Mouse (Mus musculus): ENCODE results near the gene Bin2. TPM values are rescaled to one million over a fixed set of nuclear protein-coding genes. Genes with fewer than 3 reads are reported as not detected.
A peak's percentile ranks its signal among the peaks of the same experiment; 100 is the strongest.

The Bin2 gene
- polyA plus RNA-seq, 1 experiment from 2014 or later = 3.2 TPM

- Histone ChIP-seq H3K4me3 (no peak overlapping the region), H3K27me3 (ENCODE audit: low read depth, poor library complexity, severe bottlenecking) (no peaks in the 10 kb centered on the region), H3K36me3 (no peaks in the 10 kb centered on the region), H3K4me1 (peaks cover 15% of the 10 kb centered on the region), H3K9me3 (replicated peaks) (no peaks in the 10 kb centered on the region), H3K27ac (replicated peaks) (no peak overlapping the region)
- no peak for DNase-seq (ENCODE audit: low spot score)
- 96% methylated on average over 14 of the region's 14 CpGs for WGBS
These were observed 9.7 kb upstream of the Bin2 start for GRCm38 (mm10) chr15:100679005-100679404.

- H3K27ac ChIP-seq (replicated peaks) = no peak overlapping the region
- 80% methylated on average over 12 of the region's 12 CpGs for WGBS
- H3K36me3 ChIP-seq = no peaks in the 10 kb centered on the region
- H3K4me1 ChIP-seq = peaks cover 19% of the 10 kb centered on the region
- no peak for DNase-seq (ENCODE audit: low spot score)
- no peak overlapping the region for H3K4me3 ChIP-seq
- no peaks in the 10 kb centered on the region for H3K9me3 ChIP-seq (replicated peaks)
- H3K27me3 ChIP-seq (ENCODE audit: low read depth, poor library complexity, severe bottlenecking) = no peaks in the 10 kb centered on the region
These were observed 9.2 kb upstream of the Bin2 start for GRCm38 (mm10) chr15:100678581-100678980.

DNA sequence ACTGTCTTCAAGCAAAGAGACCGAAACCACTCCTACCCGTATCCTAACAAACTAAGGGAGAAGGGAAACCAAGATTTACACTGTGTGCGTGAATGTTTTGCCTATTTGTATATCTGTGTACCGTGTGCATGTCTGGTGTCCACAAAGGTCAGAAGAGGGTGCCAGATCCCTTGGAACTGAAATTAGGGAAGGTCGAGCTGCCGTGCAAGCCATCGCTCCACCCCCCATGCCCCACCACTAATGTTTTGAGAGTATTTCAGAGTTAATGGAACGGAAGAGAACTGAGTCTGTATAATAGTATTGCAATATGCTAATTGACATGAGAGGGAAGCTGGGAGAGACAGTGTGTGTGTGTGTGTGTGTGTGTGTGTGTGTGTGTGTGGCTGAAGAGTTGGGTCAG is 8.3 kb upstream of the Bin2 start:
- H3K4me1 ChIP-seq = peaks cover 23% of the 10 kb centered on the region
- DNase-seq (ENCODE audit: low spot score) = no peak

DNA sequence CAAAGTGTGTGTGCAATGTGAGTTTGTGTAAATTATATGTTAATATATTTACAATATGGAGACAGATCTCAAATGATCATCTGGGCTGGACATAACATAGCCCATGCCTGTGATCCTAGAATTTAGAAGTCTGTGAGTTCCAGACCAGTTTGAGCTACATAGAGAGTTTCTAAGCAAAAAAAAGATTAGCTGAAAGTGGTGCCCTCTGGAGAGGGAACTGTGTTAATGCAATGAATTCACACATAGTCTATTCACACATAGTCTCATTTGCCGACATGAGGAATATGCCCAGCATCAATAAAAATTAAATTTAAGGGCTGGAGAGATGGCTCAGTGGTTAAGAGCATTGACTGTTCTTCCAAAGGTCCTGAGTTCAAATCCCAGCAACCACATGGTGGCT is 7.2 kb upstream of the Bin2 start:
- no peak overlapping the region for H3K27ac ChIP-seq (replicated peaks)
- WGBS = 94% methylated on average over 1 of the region's 1 CpGs
- H3K9me3 ChIP-seq (replicated peaks) = no peaks in the 10 kb centered on the region
- H3K4me1 ChIP-seq = peaks cover 18% of the 10 kb centered on the region
- H3K27me3 ChIP-seq (ENCODE audit: low read depth, poor library complexity, severe bottlenecking) = no peaks in the 10 kb centered on the region
- no peaks in the 10 kb centered on the region for H3K36me3 ChIP-seq
- DNase-seq (ENCODE audit: low spot score) = no peak
- H3K4me3 ChIP-seq = no peak overlapping the region

More for the DNA sequence above, 8.3 kb upstream of the Bin2 start:
- no peaks in the 10 kb centered on the region for H3K9me3 ChIP-seq (replicated peaks)
- H3K36me3 ChIP-seq = no peaks in the 10 kb centered on the region
- WGBS = 91% methylated on average over 8 of the region's 8 CpGs
- no peaks in the 10 kb centered on the region for H3K27me3 ChIP-seq (ENCODE audit: low read depth, poor library complexity, severe bottlenecking)
- no peak overlapping the region for H3K27ac ChIP-seq (replicated peaks)
- H3K4me3 ChIP-seq = no peak overlapping the region

DNA sequence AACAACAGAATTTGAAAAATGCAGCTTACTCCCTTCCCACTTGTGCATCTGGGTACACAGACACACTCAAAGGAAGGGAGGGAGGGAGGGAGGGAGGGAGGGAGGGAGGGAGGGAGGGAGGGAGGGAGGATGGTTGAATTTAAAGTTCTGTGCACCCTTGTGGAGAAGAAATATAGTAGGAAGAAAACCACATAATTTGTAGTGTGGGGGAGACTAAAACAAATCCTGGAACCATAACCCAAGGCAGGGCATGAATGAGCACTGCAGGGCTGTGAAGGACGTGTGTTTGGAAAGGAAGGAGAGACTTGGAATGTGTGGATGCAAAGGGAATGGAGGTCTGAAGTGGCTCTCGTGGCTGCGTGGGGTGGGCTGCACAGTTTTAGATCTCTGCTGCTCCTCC is 6.1 kb upstream of the Bin2 start:
- H3K27me3 ChIP-seq (ENCODE audit: low read depth, poor library complexity, severe bottlenecking) = no peaks in the 10 kb centered on the region
- no peak overlapping the region for H3K27ac ChIP-seq (replicated peaks)
- DNase-seq (ENCODE audit: low spot score) = no peak
- no peak overlapping the region for H3K4me3 ChIP-seq
- 69% methylated on average over 3 of the region's 3 CpGs for WGBS
- no peaks in the 10 kb centered on the region for H3K9me3 ChIP-seq (replicated peaks)
- no peaks in the 10 kb centered on the region for H3K36me3 ChIP-seq
- peaks cover 14% of the 10 kb centered on the region for H3K4me1 ChIP-seq

DNA sequence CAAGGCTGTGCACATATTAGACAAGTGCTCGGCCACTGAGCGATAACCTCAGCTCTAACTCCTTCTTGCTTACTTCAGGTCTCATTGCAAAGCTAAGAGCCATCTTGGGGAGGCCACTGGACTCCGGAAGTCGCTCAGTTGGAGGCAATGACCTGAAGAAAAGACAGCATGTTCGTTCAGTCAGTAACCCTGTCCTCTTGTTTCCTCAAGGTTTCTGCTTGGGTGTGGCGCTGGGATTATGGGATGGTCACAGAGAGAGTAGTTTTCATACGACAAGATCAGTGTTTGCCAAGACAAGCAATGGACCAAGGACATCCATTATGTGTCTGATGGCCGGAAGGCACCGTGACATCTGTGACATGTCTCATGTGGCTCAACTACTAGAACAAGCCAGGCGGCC is 5.2 kb upstream of the Bin2 start:
- H3K4me3 ChIP-seq = no peak overlapping the region
- WGBS = 86% methylated on average over 10 of the region's 10 CpGs
- no peaks in the 10 kb centered on the region for H3K36me3 ChIP-seq

DNA sequence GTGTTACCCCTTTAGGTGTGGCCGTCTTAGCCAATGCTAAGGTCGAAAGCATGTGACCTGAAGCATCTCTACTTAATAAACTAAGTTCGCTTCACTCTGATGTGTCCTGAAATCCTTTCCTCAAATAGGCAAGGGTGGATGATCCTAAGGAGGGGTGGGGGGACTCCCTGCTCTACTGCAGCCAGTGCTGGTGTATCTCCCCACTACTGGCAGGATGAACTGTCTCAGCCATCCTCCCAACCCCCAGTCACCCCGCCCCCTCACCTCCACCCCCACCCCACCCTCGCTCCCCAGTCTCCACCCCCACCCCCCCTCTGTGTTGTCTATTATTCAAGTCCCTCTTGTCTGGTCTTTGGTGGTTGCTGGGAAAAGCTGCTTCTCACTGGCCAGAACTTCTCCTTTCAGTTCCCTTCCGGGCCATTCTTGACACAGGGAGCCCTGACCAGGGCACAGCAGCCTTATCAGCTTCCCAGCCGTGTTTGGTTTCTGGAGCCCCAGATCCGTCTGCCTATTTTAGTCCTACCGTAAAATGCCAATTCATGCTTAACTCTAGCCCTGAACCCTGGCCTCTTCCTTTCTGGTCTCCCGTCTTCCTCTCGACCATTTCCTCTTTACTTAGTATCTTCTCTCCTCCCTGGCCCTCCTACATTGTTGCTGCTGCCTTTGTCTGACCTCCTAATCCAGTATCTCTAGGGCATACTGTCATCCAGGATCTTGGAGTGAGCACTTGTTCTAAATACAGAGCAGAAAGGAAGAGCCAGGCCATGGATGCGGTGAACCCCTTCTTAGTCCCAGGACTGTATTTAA is 4.4 kb upstream of the Bin2 start:
- peak overlapping the region; percentile 42 for H3K27ac ChIP-seq (replicated peaks)
- H3K9me3 ChIP-seq (replicated peaks) = no peaks in the 10 kb centered on the region; the same call in 1 of the 2 replicates
- H3K36me3 ChIP-seq = no peaks in the 10 kb centered on the region
- H3K27me3 ChIP-seq (ENCODE audit: low read depth, poor library complexity, severe bottlenecking) = no peaks in the 10 kb centered on the region
- peaks cover 14% of the 10 kb centered on the region for H3K4me1 ChIP-seq
- H3K4me3 ChIP-seq = no peak overlapping the region
- 36% methylated on average over 12 of the region's 12 CpGs for WGBS
- DNase-seq (ENCODE audit: low spot score) = no peak

More for the DNA sequence above, 5.2 kb upstream of the Bin2 start:
- peaks cover 14% of the 10 kb centered on the region for H3K4me1 ChIP-seq
- no peaks in the 10 kb centered on the region for H3K9me3 ChIP-seq (replicated peaks)
- H3K27ac ChIP-seq (replicated peaks) = 0 out of 2 replicates have a peak overlapping the region, but pooled peaks have one; percentile 42
- DNase-seq (ENCODE audit: low spot score) = no peak
- H3K27me3 ChIP-seq (ENCODE audit: low read depth, poor library complexity, severe bottlenecking) = no peaks in the 10 kb centered on the region

- H3K27me3 ChIP-seq (ENCODE audit: low read depth, poor library complexity, severe bottlenecking) = no peaks in the 10 kb centered on the region
- no peak overlapping the region for H3K27ac ChIP-seq (replicated peaks)
- H3K4me3 ChIP-seq = no peak overlapping the region
- DNase-seq (ENCODE audit: low spot score) = no peak
- peaks cover 25% of the 10 kb centered on the region for H3K4me1 ChIP-seq
- 83% methylated on average over 5 of the region's 5 CpGs for WGBS
- H3K9me3 ChIP-seq (replicated peaks) = no peaks in the 10 kb centered on the region; the same call in 1 of the 2 replicates
- no peaks in the 10 kb centered on the region for H3K36me3 ChIP-seq
These were observed 1.5 kb upstream of the Bin2 start for GRCm38 (mm10) chr15:100670833-100671232.

DNA sequence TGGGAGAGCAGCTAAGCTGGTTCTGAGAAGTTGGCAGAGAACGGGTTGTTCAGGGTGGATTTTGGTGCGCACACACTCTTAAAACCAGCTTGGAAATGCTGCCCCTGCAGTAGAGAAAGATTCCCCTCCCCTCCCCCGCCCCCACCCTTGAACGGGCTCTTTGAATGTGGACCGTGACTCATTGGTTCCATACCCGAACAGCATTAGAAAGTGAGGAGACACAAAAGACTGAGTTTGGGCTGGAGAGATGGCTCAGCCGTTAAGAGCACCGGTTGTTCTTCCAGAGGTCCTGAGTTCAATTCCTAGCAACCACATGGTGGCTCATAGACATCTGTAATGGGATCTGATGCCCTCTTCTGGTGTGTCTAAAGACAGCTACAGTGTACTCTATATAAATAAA is 651 bp upstream of the Bin2 start:
- no peak overlapping the region for H3K27ac ChIP-seq (replicated peaks)
- H3K4me1 ChIP-seq = peaks cover 25% of the 10 kb centered on the region
- WGBS = 80% methylated on average over 8 of the region's 8 CpGs
- no peaks in the 10 kb centered on the region; the same call in 1 of the 2 replicates for H3K9me3 ChIP-seq (replicated peaks)
- no peak overlapping the region for H3K4me3 ChIP-seq
- no peaks in the 10 kb centered on the region for H3K27me3 ChIP-seq (ENCODE audit: low read depth, poor library complexity, severe bottlenecking)
- no peak for DNase-seq (ENCODE audit: low spot score)
- no peaks in the 10 kb centered on the region for H3K36me3 ChIP-seq

- no peaks in the 10 kb centered on the region; the same call in 1 of the 2 replicates for H3K9me3 ChIP-seq (replicated peaks)
- no peak for DNase-seq (ENCODE audit: low spot score)
- 91% methylated on average over 5 of the region's 5 CpGs for WGBS
These were observed 1.3 kb downstream of the Bin2 start for GRCm38 (mm10) chr15:100667871-100668545.

DNA sequence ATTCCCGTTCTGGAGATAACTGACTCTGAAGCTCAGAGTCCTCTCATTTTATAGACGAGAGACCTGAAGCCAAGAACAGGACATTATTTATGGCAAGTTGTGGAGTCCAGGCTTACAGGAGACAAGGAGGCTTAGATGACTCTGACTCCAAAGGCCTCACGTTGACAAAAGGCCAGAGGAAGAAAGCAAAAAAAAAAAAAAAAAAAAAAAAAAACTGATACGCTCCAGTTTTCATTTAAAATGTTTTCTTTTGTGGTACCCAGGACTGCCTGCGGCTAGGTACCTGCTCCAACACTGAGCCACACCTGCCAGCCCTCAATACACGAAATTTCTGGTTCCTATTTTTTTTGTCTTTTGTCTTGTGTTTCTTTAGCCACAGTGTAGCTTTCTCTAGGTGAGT is 1.9 kb downstream of the Bin2 start:
- no peaks in the 10 kb centered on the region for H3K36me3 ChIP-seq
- WGBS = 65% methylated on average over 6 of the region's 6 CpGs

More at GRCm38 (mm10) chr15:100667871-100668545, 1.3 kb downstream of the Bin2 start:
- Histone ChIP-seq H3K4me1 (peaks cover 11% of the 10 kb centered on the region), H3K4me3 (no peak overlapping the region), H3K27ac (replicated peaks) (no peak overlapping the region), H3K36me3 (no peaks in the 10 kb centered on the region), H3K27me3 (ENCODE audit: low read depth, poor library complexity, severe bottlenecking) (no peaks in the 10 kb centered on the region)

GRCm38 (mm10) chr15:100666851-100667250 is 2.5 kb downstream of the Bin2 start:
- H3K36me3 ChIP-seq = no peaks in the 10 kb centered on the region
- no peak for DNase-seq (ENCODE audit: low spot score)
- H3K27ac ChIP-seq (replicated peaks) = no peak overlapping the region
- no peaks in the 10 kb centered on the region; the same call in 1 of the 2 replicates for H3K9me3 ChIP-seq (replicated peaks)
- H3K4me3 ChIP-seq = no peak overlapping the region
- H3K27me3 ChIP-seq (ENCODE audit: low read depth, poor library complexity, severe bottlenecking) = no peaks in the 10 kb centered on the region
- WGBS = 40% methylated on average over 12 of the region's 12 CpGs
- H3K4me1 ChIP-seq = peaks cover 11% of the 10 kb centered on the region

More for the DNA sequence above, 1.9 kb downstream of the Bin2 start:
- DNase-seq (ENCODE audit: low spot score) = no peak
- no peaks in the 10 kb centered on the region; the same call in 1 of the 2 replicates for H3K9me3 ChIP-seq (replicated peaks)
- no peaks in the 10 kb centered on the region for H3K27me3 ChIP-seq (ENCODE audit: low read depth, poor library complexity, severe bottlenecking)
- no peak overlapping the region for H3K4me3 ChIP-seq
- peaks cover 11% of the 10 kb centered on the region for H3K4me1 ChIP-seq
- H3K27ac ChIP-seq (replicated peaks) = no peak overlapping the region

DNA sequence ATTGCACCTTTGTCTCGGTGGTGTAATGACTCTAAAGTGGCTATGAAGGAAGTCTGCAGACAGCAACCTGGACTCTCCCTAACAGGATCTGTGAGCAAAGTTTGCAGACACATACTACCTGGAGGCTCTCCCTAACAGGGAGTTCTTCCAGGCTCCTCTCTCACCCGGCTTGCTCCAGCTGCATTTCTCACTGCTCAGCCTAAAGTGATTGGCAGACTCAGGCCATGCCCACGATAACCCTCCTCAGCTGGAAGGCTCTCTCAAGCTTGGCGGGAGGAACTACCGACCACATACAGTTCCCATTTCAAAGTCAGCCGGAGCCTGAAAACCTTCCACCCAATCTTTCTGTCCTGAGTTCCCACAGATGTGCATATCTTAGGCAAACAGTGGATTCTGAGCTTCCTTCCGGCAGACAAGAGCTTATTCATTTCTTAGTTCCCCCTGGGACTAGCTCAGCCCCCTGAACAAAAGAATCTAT is 3.1 kb downstream of the Bin2 start:
- Histone ChIP-seq H3K4me3 (no peak overlapping the region), H3K9me3 (replicated peaks) (no peaks in the 10 kb centered on the region; the same call in 1 of the 2 replicates), H3K27ac (replicated peaks) (no peak overlapping the region), H3K4me1 (peaks cover 11% of the 10 kb centered on the region), H3K36me3 (no peaks in the 10 kb centered on the region), H3K27me3 (ENCODE audit: low read depth, poor library complexity, severe bottlenecking) (no peaks in the 10 kb centered on the region)
- 15% methylated on average over 7 of the region's 7 CpGs for WGBS
- no peak for DNase-seq (ENCODE audit: low spot score)

All from midbrain, embryonic 10.5 days (tissue).